Mouse (Mus musculus) ovary, postnatal 14 days (tissue): Measurements from ENCODE around the gene Mecom.
"Not testable (repeated sequence)": the region's sequence is repeated elsewhere in the genome, so short reads cannot be mapped to it uniquely, and the experiment has no call there.

Experiments used
- DNase-seq: peaks from one replicate; pipeline ENCODE4 v3.0.0; 2022; ENCODE audit warnings: low spot score

Mecom gene

GRCm38 (mm10) chr3:30445247-30445969, 102.4 kb downstream of the Mecom start:
- DNase-seq: no peak

- no peak for DNase-seq
Observed at GRCm38 (mm10) chr3:30441646-30442045, 106.2 kb downstream of the Mecom start.

GRCm38 (mm10) chr3:30438007-30438406, 109.8 kb downstream of the Mecom start:
- no peak for DNase-seq

GRCm38 (mm10) chr3:30436561-30436960, 111.2 kb downstream of the Mecom start:
- DNase-seq: no peak

GRCm38 (mm10) chr3:30436131-30436530, 111.7 kb downstream of the Mecom start:
- DNase-seq: no peak

- no peak for DNase-seq
Observed at GRCm38 (mm10) chr3:30428877-30429276, 118.9 kb downstream of the Mecom start.

- no peak for DNase-seq
Observed at GRCm38 (mm10) chr3:30424036-30424435, 123.8 kb downstream of the Mecom start.

GRCm38 (mm10) chr3:30421948-30422347, 125.9 kb downstream of the Mecom start:
- DNase-seq: not testable (repeated sequence)

- no peak for DNase-seq
Observed at GRCm38 (mm10) chr3:30420899-30421298, 126.9 kb downstream of the Mecom start.

GRCm38 (mm10) chr3:30414173-30414572, 133.6 kb downstream of the Mecom start:
- no peak for DNase-seq

GRCm38 (mm10) chr3:30410778-30411177, 137.0 kb downstream of the Mecom start:
- DNase-seq: no peak

GRCm38 (mm10) chr3:30404821-30405220, 143.0 kb downstream of the Mecom start:
- no peak for DNase-seq

- no peak for DNase-seq
Observed at GRCm38 (mm10) chr3:30398911-30399310, 148.9 kb downstream of the Mecom start.

GRCm38 (mm10) chr3:30394911-30395310, 152.9 kb downstream of the Mecom start:
- DNase-seq: no peak

- no peak for DNase-seq
Observed at GRCm38 (mm10) chr3:30392662-30393061, 155.1 kb downstream of the Mecom start.

GRCm38 (mm10) chr3:30392218-30392617, 155.6 kb downstream of the Mecom start:
- DNase-seq: no peak

GRCm38 (mm10) chr3:30390346-30390745, 157.5 kb downstream of the Mecom start:
- DNase-seq: no peak

GRCm38 (mm10) chr3:30380273-30380672, 167.5 kb downstream of the Mecom start:
- no peak for DNase-seq

GRCm38 (mm10) chr3:30379301-30379700, 168.5 kb downstream of the Mecom start:
- DNase-seq: no peak

- DNase-seq: no peak
Observed at GRCm38 (mm10) chr3:30371472-30371871, 176.3 kb downstream of the Mecom start.

GRCm38 (mm10) chr3:30370860-30371455, 176.8 kb downstream of the Mecom start:
- no peak for DNase-seq

- DNase-seq: peak; percentile 11
Observed at GRCm38 (mm10) chr3:30366621-30367020, 181.2 kb downstream of the Mecom start.

- DNase-seq: no peak
Observed at GRCm38 (mm10) chr3:30361190-30361589, 186.6 kb downstream of the Mecom start.
